Mouse (Mus musculus): ENCODE measurements around the gene Opn1sw.

GRCm38 (mm10) chr6:29397575-29397974, 9.3 kb upstream of the Opn1sw start:
- no peak for TF ChIP-seq CTCF (IDR thresholded peaks at IDR 0.05; ENCODE audit: low read depth, low read length)
- TF ChIP-seq TAL1 (conservative IDR thresholded peaks at IDR 0.05; ENCODE audit: low read depth, low read length) = no peak
- TF ChIP-seq GATA1 (IDR thresholded peaks at IDR 0.05; ENCODE audit: borderline replicate concordance, low read length) = no peak
